Mouse (Mus musculus) intestine, embryonic 14.5 days (tissue): ENCODE data around the gene Acvrl1. TPM values are rescaled to one million over a fixed set of nuclear protein-coding genes. Genes with fewer than 3 reads are reported as not detected.

Experiments
- ATAC-seq: fragments of 200-750 bp; cut with Nextera tagmentation; replicated peaks from 2 replicates; pipeline ENCODE4 v1.8.0; 2017; ENCODE audit warnings: low read depth, moderate number of reproducible peaks, moderate TSS enrichment, moderate library complexity; ENCODE audit not compliant: low FRiP score, low TSS enrichment
- DNase-seq: peaks from one replicate; pipeline ENCODE4 v3.0.0-alpha.2; 2018; ENCODE audit warnings: low spot score
- H3K27ac ChIP-seq: fragments of 300-500 bp; sonication (generic); 2 replicates; pipeline ENCODE4 v1.5.1; 2014; ENCODE audit warnings: low read depth, mild to moderate bottlenecking, control low read depth
- H3K27me3 ChIP-seq: fragments of 300-500 bp; sonication (generic); replicated peaks from 2 replicates; pipeline ENCODE4 v1.6.1; 2014; ENCODE audit warnings: low read length, control low read depth; ENCODE audit not compliant: control insufficient read depth, insufficient read depth
- H3K36me3 ChIP-seq: fragments of 300-500 bp; sonication (generic); 2 replicates; pipeline ENCODE4 v1.6.1; 2014; ENCODE audit warnings: low read length, control low read depth; ENCODE audit not compliant: control insufficient read depth, insufficient read depth
- H3K4me1 ChIP-seq: fragments of 300-500 bp; sonication (generic); replicated peaks from 2 replicates; pipeline ENCODE4 v1.6.1; 2014; ENCODE audit warnings: low read length, control low read depth, mixed read lengths; ENCODE audit not compliant: control insufficient read depth, insufficient read depth
- H3K4me2 ChIP-seq: fragments of 300-500 bp; sonication (generic); 2 replicates; pipeline ENCODE4 v1.6.1; 2014; ENCODE audit warnings: low read length
- H3K4me3 ChIP-seq: fragments of 300-500 bp; sonication (generic); 2 replicates; pipeline ENCODE4 v1.5.1; 2014; ENCODE audit warnings: low read depth, low read length, control low read depth, mixed read lengths
- H3K9ac ChIP-seq: fragments of 300-500 bp; sonication (generic); 2 replicates; pipeline ENCODE4 v1.6.1; 2014; ENCODE audit warnings: mild to moderate bottlenecking, low read length
- H3K9me3 ChIP-seq: fragments of 300-500 bp; sonication (generic); 2 replicates; pipeline ENCODE4 v1.6.1; 2016; ENCODE audit warnings: low read length, control low read depth; ENCODE audit not compliant: control insufficient read depth
- WGBS: fragments of 180-500 bp; shearing (Covaris S2); extraction: QIAGEN DNeasy Blood & Tissue Kit; methylation state at CpG from one replicate; pipeline ENCODE4 v1.1.7; 2014; 5-methylcytosine and 5-hydroxymethylcytosine counted together
- polyA plus RNA-seq: library from polyadenylated mRNA; unstranded; fragments of >200 nt; fragmentation: Nextera tagmentation; extraction: Ambion mirVana; gene quantifications from 2 replicates; pipeline ENCODE4 v1.2.1, GENCODE M21; 2014

The Acvrl1 gene
- polyA plus RNA-seq, 1 experiment from 2014 or later, result 16.5 TPM

GRCm38 (mm10) chr15:101173421-101174211 is 45.3 kb downstream of the Acvrl1 start, which contains the start of gene Acvr1b:
Gene Acvr1b (plus strand): TSS chr15:101174067.
- Histone ChIP-seq H3K27ac (peak within 1 kb of the TSS; percentile 82), H3K4me2 (peak within 1 kb of the TSS; percentile 84), H3K36me3 (no peaks in the 10 kb centered on the region), H3K9ac (peak within 1 kb of the TSS; percentile 96), H3K27me3 (no peaks in the 10 kb centered on the region), H3K4me3 (peak within 1 kb of the TSS; percentile 82), H3K9me3 (no peaks in the 10 kb centered on the region), H3K4me1 (peaks cover 31% of the 10 kb centered on the region)
- WGBS, result under 1% methylated on average over 41 of the region's 87 CpGs
- DNase-seq (peak; percentile 92), ATAC-seq (peak; percentile 91)

- Histone ChIP-seq H3K9ac (peak overlapping the region; percentile 96), H3K36me3 (no peaks in the 10 kb centered on the region), H3K4me1 (peaks cover 33% of the 10 kb centered on the region), H3K4me3 (peak overlapping the region; percentile 82), H3K27ac (peak overlapping the region; percentile 82), H3K9me3 (no peaks in the 10 kb centered on the region), H3K27me3 (no peaks in the 10 kb centered on the region), H3K4me2 (peak overlapping the region; percentile 84)
- ATAC-seq (peak; percentile 37), DNase-seq (no peak)
- 1% methylated on average over 28 of the region's 46 CpGs for WGBS
Observed at GRCm38 (mm10) chr15:101174294-101175130, 46.2 kb downstream of the Acvrl1 start.

GRCm38 (mm10) chr15:101175131-101175460 is 46.8 kb downstream of the Acvrl1 start:
- DNase-seq, result no peak
- Histone ChIP-seq H3K27me3 (no peaks in the 10 kb centered on the region), H3K4me3 (peak overlapping the region; percentile 82), H3K9ac (peak overlapping the region; percentile 96), H3K4me2 (peak overlapping the region; percentile 84), H3K9me3 (no peaks in the 10 kb centered on the region), H3K36me3 (no peaks in the 10 kb centered on the region), H3K27ac (no peak overlapping the region; the same call in 1 of the 2 replicates), H3K4me1 (peaks cover 39% of the 10 kb centered on the region)
- ATAC-seq, result no peak
- 4% methylated on average over 5 of the region's 5 CpGs for WGBS

- Histone ChIP-seq H3K4me2 (peak overlapping the region; percentile 84), H3K36me3 (no peaks in the 10 kb centered on the region), H3K27ac (no peak overlapping the region; the same call in 1 of the 2 replicates), H3K27me3 (no peaks in the 10 kb centered on the region), H3K9me3 (no peaks in the 10 kb centered on the region), H3K4me3 (peak overlapping the region; percentile 82), H3K4me1 (peaks cover 45% of the 10 kb centered on the region), H3K9ac (peak overlapping the region; percentile 96)
- DNase-seq (no peak), ATAC-seq (no peak)
- WGBS, result 22% methylated on average over 17 of the region's 17 CpGs
Observed at GRCm38 (mm10) chr15:101175613-101176283, 47.4 kb downstream of the Acvrl1 start.

GRCm38 (mm10) chr15:101176284-101176680 is 48.0 kb downstream of the Acvrl1 start:
- peak overlapping the region; percentile 47; the same call in 1 of the 2 replicates for H3K27ac ChIP-seq
- no peaks in the 10 kb centered on the region for H3K27me3 ChIP-seq
- ATAC-seq, result no peak
- no peak overlapping the region for H3K4me3 ChIP-seq
- H3K9ac ChIP-seq, result no peak overlapping the region
- DNase-seq, result no peak
- H3K4me2 ChIP-seq, result peak overlapping the region; percentile 84
- no peaks in the 10 kb centered on the region for H3K9me3 ChIP-seq
- 58% methylated on average over 3 of the region's 3 CpGs for WGBS
- H3K4me1 ChIP-seq, result peaks cover 46% of the 10 kb centered on the region
- no peaks in the 10 kb centered on the region for H3K36me3 ChIP-seq

GRCm38 (mm10) chr15:101176795-101177691 is 48.7 kb downstream of the Acvrl1 start:
- Histone ChIP-seq H3K4me1 (peaks cover 47% of the 10 kb centered on the region), H3K9ac (no peak overlapping the region), H3K4me3 (no peak overlapping the region), H3K4me2 (peak overlapping the region; percentile 84), H3K36me3 (no peaks in the 10 kb centered on the region), H3K9me3 (no peaks in the 10 kb centered on the region), H3K27ac (peak overlapping the region; percentile 48; the same call in 1 of the 2 replicates), H3K27me3 (no peaks in the 10 kb centered on the region)
- no peak for DNase-seq
- WGBS, result 64% methylated on average over 8 of the region's 8 CpGs
- no peak for ATAC-seq

- Histone ChIP-seq H3K27ac (peak overlapping the region; percentile 23; the same call in 1 of the 2 replicates), H3K9ac (no peak overlapping the region), H3K4me3 (0 out of 2 replicates have a peak overlapping the region, but pooled peaks have one; percentile 2), H3K4me2 (no peak overlapping the region), H3K27me3 (no peaks in the 10 kb centered on the region), H3K4me1 (peaks cover 48% of the 10 kb centered on the region), H3K36me3 (peaks cover 7% of the 10 kb centered on the region; the same call in 1 of the 2 replicates), H3K9me3 (0 out of 2 replicates have a peak, but pooled peaks cover 2% of the 10 kb centered on the region)
- DNase-seq (no peak), ATAC-seq (no peak)
- 56% methylated on average over 15 of the region's 15 CpGs for WGBS
Observed at GRCm38 (mm10) chr15:101180363-101181105, 52.2 kb downstream of the Acvrl1 start.
